Mouse (Mus musculus) cortical plate, adult 2 months (tissue): ENCODE results near the gene Kcng4.

Experiments
- CTCF ChIP-seq: fragments of 200-500 bp; IDR thresholded peaks from 2 replicates; pipeline ENCODE4 v1.5.1; 2011; ENCODE audit warnings: mild to moderate bottlenecking, control low read depth, low read length; ENCODE audit not compliant: insufficient read depth; ENCODE audit errors: extremely low read depth
- POLR2A ChIP-seq: fragments of 200-500 bp; IDR thresholded peaks from 2 replicates; pipeline ENCODE4 v1.6.1; 2011; ENCODE audit warnings: mild to moderate bottlenecking, low read length, control low read depth; ENCODE audit not compliant: insufficient read depth; ENCODE audit errors: extremely low read depth

GRCm38 (mm10) chr8:119603771-119604170 is 31.7 kb downstream of the Kcng4 start:
- TF ChIP-seq POLR2A, result no peak
- TF ChIP-seq CTCF, result no peak
